Mouse (Mus musculus) midbrain, embryonic 11.5 days (tissue): ENCODE measurements around the gene Cep350. TPM values are rescaled to one million over a fixed set of nuclear protein-coding genes. Genes with fewer than 3 reads are reported as not detected.
A peak's percentile ranks its signal among the peaks of the same experiment; 100 is the strongest.

Experiments
- ATAC-seq: fragments of 200-750 bp; cut with Nextera tagmentation; 2 replicates; pipeline ENCODE4 v1.8.0; 2017; ENCODE audit warnings: moderate TSS enrichment, moderate library complexity; ENCODE audit not compliant: low FRiP score
- DNase-seq: peaks from one replicate; pipeline ENCODE4 v3.0.0; 2015; ENCODE audit warnings: low spot score; ENCODE audit errors: missing footprints
- H3K27ac ChIP-seq: fragments of 300-500 bp; sonication (generic); 2 replicates; pipeline ENCODE4 v1.5.1; 2014; ENCODE audit warnings: low read depth, low read length
- H3K27me3 ChIP-seq: fragments of 300-500 bp; sonication (generic); 2 replicates; pipeline ENCODE4 v1.6.1; 2014; ENCODE audit warnings: mild to moderate bottlenecking, low read length, moderate library complexity, mixed read lengths; ENCODE audit not compliant: control insufficient read depth, insufficient read depth
- H3K36me3 ChIP-seq: fragments of 300-500 bp; sonication (generic); 2 replicates; pipeline ENCODE4 v1.6.1; 2014; ENCODE audit warnings: mild to moderate bottlenecking, low read length, moderate library complexity, mixed read lengths; ENCODE audit not compliant: control insufficient read depth, insufficient read depth
- H3K4me1 ChIP-seq: fragments of 300-500 bp; sonication (generic); 2 replicates; pipeline ENCODE4 v1.6.1; 2014; ENCODE audit warnings: low read length; ENCODE audit not compliant: control insufficient read depth, insufficient read depth
- H3K4me2 ChIP-seq: fragments of 300-500 bp; sonication (generic); 2 replicates; pipeline ENCODE4 v1.6.1; 2014; ENCODE audit warnings: mild to moderate bottlenecking, moderate library complexity
- H3K4me3 ChIP-seq: fragments of 300-500 bp; sonication (generic); 2 replicates; pipeline ENCODE4 v1.5.1; 2014; ENCODE audit warnings: low read depth, low read length
- H3K9ac ChIP-seq: fragments of 300-500 bp; sonication (generic); 2 replicates; pipeline ENCODE4 v1.6.1; 2014; ENCODE audit warnings: low read length
- H3K9me3 ChIP-seq: fragments of 300-500 bp; sonication (generic); 2 replicates; pipeline ENCODE4 v1.6.1; 2016; ENCODE audit warnings: low read length; ENCODE audit not compliant: control insufficient read depth
- WGBS: fragments of 180-500 bp; shearing (Covaris S2); extraction: QIAGEN DNeasy Blood & Tissue Kit; methylation state at CpG from one replicate; pipeline ENCODE4 v1.1.7; 2014; 5-methylcytosine and 5-hydroxymethylcytosine counted together
- polyA plus RNA-seq: library from polyadenylated mRNA; unstranded; fragments of >200 nt; fragmentation: Nextera tagmentation; extraction: Ambion mirVana; gene quantifications from 2 replicates; pipeline ENCODE4 v1.2.1, GENCODE M21; 2014

Gene Cep350
- polyA plus RNA-seq, 1 experiment from 2014 or later, result 6.9 TPM

DNA sequence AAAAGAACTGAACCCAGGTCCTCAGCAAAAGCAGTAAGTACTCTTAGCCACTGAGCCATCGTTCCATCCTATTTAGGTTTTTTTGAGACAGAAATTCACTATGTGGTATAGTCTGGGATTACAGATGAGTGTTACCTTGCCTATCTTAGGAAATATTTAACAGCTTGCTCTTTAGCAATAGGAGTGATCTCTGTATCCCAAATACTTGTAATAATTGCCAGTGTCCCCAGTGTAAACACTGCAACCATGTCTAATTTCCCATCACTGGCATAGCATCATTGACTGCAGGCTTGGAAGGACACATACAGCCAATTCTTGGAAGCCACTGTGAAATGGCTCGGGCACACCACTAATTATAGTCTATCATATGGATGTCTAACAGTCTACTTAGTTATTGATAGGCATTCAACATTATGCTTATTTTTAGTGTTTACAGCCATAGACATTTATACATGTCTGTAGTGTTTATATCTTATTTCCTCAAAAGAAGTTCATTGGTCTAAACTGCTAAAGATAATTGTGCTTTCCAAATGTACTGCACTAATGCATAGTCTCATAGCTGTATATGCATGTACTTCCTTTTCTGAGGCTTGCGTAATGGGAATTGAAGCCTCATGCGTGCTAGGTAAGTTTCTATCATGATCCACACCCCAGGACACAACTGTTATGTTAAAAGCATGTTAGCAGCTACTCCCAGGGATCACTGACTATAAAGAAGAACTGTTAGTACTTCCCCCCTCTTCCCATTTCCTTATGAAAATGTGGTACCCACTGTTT is 146.9 kb downstream of the Cep350 start:
- Histone ChIP-seq H3K4me1 (no peaks in the 10 kb centered on the region), H3K9ac (no peak overlapping the region), H3K36me3 (no peaks in the 10 kb centered on the region), H3K27me3 (no peaks in the 10 kb centered on the region), H3K4me2 (no peak overlapping the region), H3K27ac (no peak overlapping the region), H3K9me3 (no peaks in the 10 kb centered on the region), H3K4me3 (no peak overlapping the region)
- DNase-seq (no peak), ATAC-seq (no peak)
- WGBS, result 84% methylated on average over 4 of the region's 4 CpGs

DNA sequence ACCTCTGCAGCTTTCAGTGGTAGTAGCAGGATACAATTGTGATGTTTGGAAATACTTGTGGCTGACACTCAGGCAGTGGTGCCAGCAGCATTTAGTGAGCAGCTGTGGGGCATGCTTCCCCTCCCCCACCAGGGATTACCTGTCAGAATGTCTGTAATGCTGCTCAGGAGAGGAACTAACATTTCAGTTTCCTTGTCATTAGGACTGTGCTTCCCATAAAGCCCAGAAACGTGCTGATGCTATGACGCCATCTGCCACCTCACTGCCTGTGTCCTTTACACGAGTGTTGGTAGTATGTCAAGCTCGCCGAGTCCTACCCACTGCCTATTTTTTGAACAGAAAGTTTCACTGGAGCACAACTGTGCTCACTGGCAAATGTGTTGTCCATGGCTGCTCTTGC is 152.4 kb downstream of the Cep350 start:
- Histone ChIP-seq H3K4me1 (no peaks in the 10 kb centered on the region), H3K9ac (no peak overlapping the region), H3K36me3 (no peaks in the 10 kb centered on the region), H3K27ac (no peak overlapping the region), H3K4me2 (no peak overlapping the region), H3K9me3 (no peaks in the 10 kb centered on the region), H3K4me3 (no peak overlapping the region), H3K27me3 (no peaks in the 10 kb centered on the region)
- WGBS, result 88% methylated on average over 5 of the region's 5 CpGs
- DNase-seq (no peak), ATAC-seq (no peak)

GRCm38 (mm10) chr1:155816167-155816566 is 156.9 kb downstream of the Cep350 start:
- H3K27ac ChIP-seq, result no peak overlapping the region
- no peaks in the 10 kb centered on the region for H3K36me3 ChIP-seq
- H3K4me1 ChIP-seq, result peaks cover 6% of the 10 kb centered on the region
- WGBS, result 67% methylated on average over 2 of the region's 2 CpGs
- H3K4me3 ChIP-seq, result no peak overlapping the region
- no peak overlapping the region for H3K4me2 ChIP-seq
- no peaks in the 10 kb centered on the region for H3K9me3 ChIP-seq
- H3K9ac ChIP-seq, result no peak overlapping the region
- ATAC-seq (no peak), DNase-seq (no peak)
- H3K27me3 ChIP-seq, result no peaks in the 10 kb centered on the region; the same call in 1 of the 2 replicates

- ATAC-seq (peak; percentile 95), DNase-seq (peak; percentile 99)
- H3K4me1 ChIP-seq, result peaks cover 6% of the 10 kb centered on the region
- WGBS, result under 1% methylated on average over 64 of the region's 67 CpGs
- H3K4me3 ChIP-seq, result peak within 1 kb of the TSS; percentile 64
- H3K9me3 ChIP-seq, result no peaks in the 10 kb centered on the region
- no peaks in the 10 kb centered on the region for H3K36me3 ChIP-seq
- peak within 1 kb of the TSS; percentile 70 for H3K9ac ChIP-seq
- no peak within 1 kb of the TSS for H3K27ac ChIP-seq
- no peaks in the 10 kb centered on the region; the same call in 1 of the 2 replicates for H3K27me3 ChIP-seq
- H3K4me2 ChIP-seq, result peak within 1 kb of the TSS; percentile 75
Measured at GRCm38 (mm10) chr1:155812581-155813499, 160.2 kb downstream of the Cep350 start, which contains the start of gene Qsox1. Qsox1 (minus strand) TSS chr1:155812889.

- H3K4me1 ChIP-seq, result peaks cover 6% of the 10 kb centered on the region
- H3K36me3 ChIP-seq, result no peaks in the 10 kb centered on the region
- no peak for DNase-seq
- peak overlapping the region; percentile 64 for H3K4me3 ChIP-seq
- H3K9ac ChIP-seq, result peak overlapping the region; percentile 70
- no peak overlapping the region for H3K27ac ChIP-seq
- no peaks in the 10 kb centered on the region for H3K9me3 ChIP-seq
- no peaks in the 10 kb centered on the region; the same call in 1 of the 2 replicates for H3K27me3 ChIP-seq
- peak overlapping the region; percentile 75 for H3K4me2 ChIP-seq
- ATAC-seq, result peak; percentile 42
- 4% methylated on average over 22 of the region's 22 CpGs for WGBS
Measured at GRCm38 (mm10) chr1:155811995-155812580, 161.0 kb downstream of the Cep350 start.

- 67% methylated on average over 7 of the region's 7 CpGs for WGBS
- Histone ChIP-seq H3K9me3 (no peaks in the 10 kb centered on the region), H3K4me1 (peaks cover 6% of the 10 kb centered on the region), H3K4me3 (no peak overlapping the region), H3K27me3 (no peaks in the 10 kb centered on the region; the same call in 1 of the 2 replicates), H3K4me2 (no peak overlapping the region), H3K36me3 (no peaks in the 10 kb centered on the region), H3K27ac (no peak overlapping the region), H3K9ac (no peak overlapping the region)
- DNase-seq (peak; percentile 79), ATAC-seq (no peak)
Measured at GRCm38 (mm10) chr1:155810616-155811015, 162.4 kb downstream of the Cep350 start.

DNA sequence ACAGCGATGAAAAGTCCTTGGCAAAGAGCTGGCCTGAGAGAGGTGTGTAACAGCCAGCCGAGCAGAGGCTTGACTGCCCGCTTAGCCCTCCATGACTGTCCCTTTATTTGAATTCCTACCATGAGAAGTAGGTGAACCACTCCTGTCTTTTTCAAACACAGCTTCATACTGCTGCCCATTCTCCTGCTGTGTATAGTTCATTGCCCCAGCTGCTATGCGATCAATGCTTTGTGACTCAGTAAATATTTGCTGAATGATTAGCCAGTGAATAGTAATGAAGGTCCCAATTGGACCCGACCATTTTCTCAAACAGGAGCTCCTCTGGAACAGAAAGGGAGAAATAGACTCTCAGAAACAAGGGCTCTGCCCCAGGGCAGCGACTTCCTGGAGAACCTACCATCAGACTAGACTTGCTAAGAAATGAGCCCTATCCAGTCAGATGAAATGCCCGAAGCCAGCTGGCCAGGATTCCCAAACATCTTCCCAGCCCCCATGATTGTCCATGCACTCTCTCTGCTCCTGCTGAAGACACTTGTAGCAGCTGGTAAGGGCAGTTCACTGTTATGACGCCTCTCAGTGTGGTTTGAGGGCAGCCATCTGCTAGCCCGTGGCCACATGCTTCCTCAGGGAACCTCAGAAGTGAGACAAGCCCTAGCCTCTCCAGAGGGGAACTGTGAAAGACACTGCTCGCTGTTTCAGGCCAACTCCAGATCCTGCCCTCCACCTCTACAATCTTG is 163.2 kb downstream of the Cep350 start:
- H3K9ac ChIP-seq, result no peak overlapping the region
- ATAC-seq (no peak), DNase-seq (peak; percentile 83)
- H3K9me3 ChIP-seq, result no peaks in the 10 kb centered on the region
- no peak overlapping the region for H3K27ac ChIP-seq
- WGBS, result 75% methylated on average over 10 of the region's 10 CpGs
- H3K4me3 ChIP-seq, result no peak overlapping the region
- H3K27me3 ChIP-seq, result no peaks in the 10 kb centered on the region; the same call in 1 of the 2 replicates
- no peak overlapping the region for H3K4me2 ChIP-seq
- H3K4me1 ChIP-seq, result peaks cover 6% of the 10 kb centered on the region
- H3K36me3 ChIP-seq, result no peaks in the 10 kb centered on the region

DNA sequence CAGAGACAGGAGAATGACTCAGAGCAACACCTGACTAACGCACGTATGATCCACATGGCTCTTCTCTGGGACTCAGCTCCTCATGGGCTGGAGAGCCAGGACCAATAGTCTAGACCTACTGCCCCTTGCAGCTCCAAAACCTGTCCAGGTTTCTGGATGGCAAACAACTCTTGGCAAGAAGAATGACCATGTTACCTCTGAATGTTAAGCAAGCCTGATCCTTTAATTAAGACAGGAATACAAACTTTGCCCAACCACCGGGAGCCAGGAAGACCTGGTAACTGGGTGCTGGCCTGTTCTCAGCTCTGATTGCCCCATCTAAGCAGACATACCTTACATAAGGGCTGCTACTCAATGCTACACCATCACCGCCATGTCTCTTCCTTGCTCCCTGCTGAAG is 164.8 kb downstream of the Cep350 start:
- Histone ChIP-seq H3K36me3 (no peaks in the 10 kb centered on the region), H3K9me3 (no peaks in the 10 kb centered on the region), H3K4me1 (peaks cover 6% of the 10 kb centered on the region), H3K27ac (no peak overlapping the region), H3K4me2 (no peak overlapping the region), H3K9ac (no peak overlapping the region), H3K27me3 (no peaks in the 10 kb centered on the region), H3K4me3 (no peak overlapping the region)
- no peak for ATAC-seq
- no peak for DNase-seq
- 96% methylated on average over 4 of the region's 4 CpGs for WGBS
